Mouse (Mus musculus) left cerebral cortex, postnatal 4 days (tissue): ENCODE results near the gene Armh1. TPM values are rescaled to one million over a fixed set of nuclear protein-coding genes. Genes with fewer than 3 reads are reported as not detected.
"Not testable (repeated sequence)": the region's sequence is repeated elsewhere in the genome, so short reads cannot be mapped to it uniquely, and the experiment has no call there.

Experiments used
- DNase-seq: peaks from one replicate; pipeline ENCODE4 v3.0.0-alpha.2; 2022
- intact Hi-C: fragments of 180-260 bp; cut with DNase I; formaldehyde crosslinking; loops from one replicate; pipeline ENCODE4 v1.15.1; 2025
- total RNA-seq, 2 experiments: library from RNA; stranded (reverse); gene quantifications; 2 replicates each; pipeline ENCODE4 v1.2.3; 2021

Gene Armh1
- total RNA-seq, 2 experiments from 2014 or later: 1.3 to 1.4 TPM

DNA sequence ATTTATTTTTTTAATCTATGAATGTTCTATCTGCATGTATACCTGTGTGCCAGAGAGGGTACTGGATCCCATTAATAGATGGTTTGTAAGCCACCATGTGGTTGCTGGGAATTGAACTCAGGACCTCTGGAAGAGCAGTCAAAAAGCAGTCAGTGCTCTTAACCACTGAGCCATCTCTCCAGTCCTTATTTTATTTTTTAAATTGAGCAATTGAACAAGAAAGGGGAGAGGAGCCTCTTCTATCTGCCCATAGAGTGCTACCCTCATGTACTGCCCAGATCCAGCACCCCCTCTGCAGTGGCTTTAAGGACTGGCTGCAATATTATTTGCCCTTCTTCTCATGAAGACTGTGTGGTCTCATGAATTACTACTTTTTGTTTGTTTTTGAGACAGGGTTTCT lies 26.7 kb downstream of the Armh1 start:
- DNase-seq: no peak
- intact Hi-C loops: no loop called here

DNA sequence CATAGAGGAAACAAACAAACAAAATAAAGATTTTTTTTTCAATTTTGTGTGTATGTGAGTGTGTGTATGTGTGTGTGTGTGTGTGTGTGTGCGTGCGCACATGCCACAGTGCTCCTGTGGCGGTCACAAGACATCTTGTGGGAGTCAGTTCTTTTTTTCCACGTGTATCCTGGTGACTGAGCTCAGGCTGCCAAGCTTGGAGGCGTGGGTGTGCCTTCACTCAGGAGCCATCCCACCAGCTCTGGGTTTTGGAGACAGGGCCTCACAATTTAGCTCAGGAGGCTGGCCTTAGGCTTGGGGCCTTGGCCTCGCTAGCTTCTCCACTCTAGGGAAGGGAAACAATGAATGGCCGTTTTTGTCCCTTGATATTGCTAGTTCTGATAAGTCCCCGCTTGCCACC lies 27.8 kb downstream of the Armh1 start:
- DNase-seq: no peak
- intact Hi-C loops: no loop called here

GRCm38 (mm10) chr4:117223001-117223400 lies 28.9 kb downstream of the Armh1 start:
- intact Hi-C loops: no loop called here
- DNase-seq: no peak

DNA sequence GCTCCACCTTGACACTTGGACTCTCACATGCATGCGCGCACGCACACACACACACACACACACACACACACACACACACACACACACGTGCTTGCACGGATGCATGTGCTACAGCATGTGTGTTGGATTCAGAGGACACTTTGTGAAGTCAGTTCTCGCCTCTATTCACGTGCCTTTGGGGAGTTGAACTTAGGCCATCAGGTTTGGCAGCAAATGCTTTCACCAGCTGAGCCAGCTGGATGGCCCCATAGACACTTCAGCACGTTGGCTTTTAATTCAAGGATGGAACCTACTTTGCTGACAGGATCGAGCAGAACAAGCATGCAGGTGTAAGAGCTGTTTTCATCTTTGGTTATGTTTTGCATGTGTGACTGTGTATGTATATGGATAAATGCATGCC lies 30.1 kb downstream of the Armh1 start:
- DNase-seq: no peak
- intact Hi-C loops: no loop called here

DNA sequence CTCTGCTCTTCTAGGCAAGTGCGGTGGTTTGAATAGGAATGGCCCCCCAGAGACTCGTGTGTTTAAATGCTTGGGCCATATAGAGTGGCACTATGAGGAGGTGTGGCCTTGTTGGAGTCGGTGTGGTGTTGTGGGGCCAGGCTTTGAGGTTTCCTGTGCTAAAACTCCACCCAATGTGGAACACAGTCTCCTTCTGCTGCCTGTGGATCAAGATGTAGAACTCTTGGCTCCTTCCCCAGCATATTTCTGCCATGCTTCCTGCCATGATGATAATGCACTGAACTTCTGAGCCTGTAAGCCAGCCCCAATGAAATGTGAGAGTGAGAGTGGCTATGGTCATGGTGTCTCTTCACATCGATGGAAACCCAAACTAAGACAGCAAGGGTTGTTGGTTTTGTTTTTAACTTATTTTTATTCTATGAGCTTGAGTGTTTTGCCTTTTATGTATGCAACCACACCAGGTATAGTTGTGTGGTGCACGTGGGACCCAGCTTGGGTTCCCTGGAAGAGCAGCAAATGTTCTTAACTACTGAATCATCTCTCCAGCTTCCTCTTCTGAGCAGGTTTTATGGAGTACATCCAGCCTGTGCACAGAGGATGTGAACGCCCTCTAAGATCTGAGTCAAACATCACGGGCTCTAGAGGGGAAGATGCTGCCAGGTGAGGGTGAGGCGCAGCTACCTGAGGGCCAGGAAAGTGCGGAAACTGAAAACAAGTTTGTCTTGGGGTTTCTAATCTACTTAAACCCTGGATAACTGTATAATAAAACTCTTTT lies 31.0 kb downstream of the Armh1 start:
- no peak for DNase-seq
- intact Hi-C loops: no loop called here

- DNase-seq: peak; percentile 55
- intact Hi-C loops: no loop called here
Observed at GRCm38 (mm10) chr4:117218517-117219219, 33.3 kb downstream of the Armh1 start.

- intact Hi-C loops: no loop called here
- DNase-seq: no peak
Observed at GRCm38 (mm10) chr4:117217029-117217428, 34.9 kb downstream of the Armh1 start.

GRCm38 (mm10) chr4:117214250-117214649 lies 37.7 kb downstream of the Armh1 start:
- no peak for DNase-seq
- intact Hi-C loops: no loop called here

- peak; percentile 86 for DNase-seq
- intact Hi-C loops: no loop called here
Observed at GRCm38 (mm10) chr4:117210147-117211074, 41.5 kb downstream of the Armh1 start.

DNA sequence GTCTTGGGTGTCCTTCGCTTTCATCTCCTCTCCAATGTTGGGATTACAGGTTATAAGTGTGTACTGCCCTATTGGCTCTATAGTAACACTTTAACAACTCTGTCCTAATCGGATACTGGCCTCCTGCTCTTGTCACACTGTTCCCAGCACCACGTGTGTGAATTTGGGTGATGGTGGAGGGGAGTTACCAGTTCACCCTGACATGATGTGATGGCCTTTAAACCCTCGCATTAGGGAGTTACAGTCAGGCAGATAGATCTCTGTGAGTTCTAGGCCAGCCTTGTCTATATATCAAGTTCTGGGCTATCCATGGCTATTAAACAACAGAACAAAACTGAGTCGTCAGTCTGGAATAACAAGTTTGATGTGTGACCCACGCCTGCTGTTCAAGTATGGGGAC lies 42.3 kb downstream of the Armh1 start:
- DNase-seq: no peak
- intact Hi-C loops: no loop called here

DNA sequence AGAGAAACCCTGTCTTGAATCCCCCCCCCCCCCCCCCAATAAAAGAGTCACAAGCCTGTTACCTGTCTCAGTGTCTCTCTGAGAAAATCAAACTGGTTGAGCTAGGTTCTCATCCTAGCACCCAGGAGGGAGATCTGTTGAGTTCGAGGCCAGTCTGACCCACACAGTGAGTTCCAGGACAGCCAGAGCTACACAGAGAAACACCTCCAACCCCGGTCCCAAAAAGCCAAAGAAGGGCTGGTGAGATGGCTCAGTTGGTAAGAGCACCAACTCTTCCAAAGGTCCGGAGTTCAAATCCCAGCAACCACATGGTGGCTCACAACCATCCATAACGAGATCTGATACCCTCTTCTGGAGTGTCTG lies 49.0 kb downstream of the Armh1 start:
- intact Hi-C loops: no loop called here
- DNase-seq: no peak

GRCm38 (mm10) chr4:117202046-117202991 lies 49.6 kb downstream of the Armh1 start:
- peak; percentile 37 for DNase-seq
- intact Hi-C loops: no loop called here

DNA sequence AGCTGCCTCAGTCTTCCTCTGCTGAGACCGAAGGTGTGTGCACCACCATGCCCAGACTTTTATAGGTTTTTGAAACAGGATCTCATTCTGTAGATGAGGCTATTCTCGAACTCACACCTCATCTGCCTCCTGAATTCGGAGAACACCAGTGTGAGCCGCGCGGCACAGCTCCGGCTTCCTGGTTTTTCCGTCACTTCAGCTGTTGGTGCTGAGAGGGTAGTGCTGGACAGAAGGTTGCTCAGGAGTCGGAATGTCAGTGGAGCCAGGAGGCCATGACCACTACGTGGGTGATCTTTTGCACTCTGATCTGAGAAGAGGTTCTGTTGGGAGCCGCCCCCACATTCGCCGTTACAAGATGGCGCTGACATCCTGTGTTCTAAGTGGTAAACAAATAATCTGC lies 60.1 kb downstream of the Armh1 start:
- intact Hi-C loops: no loop called here
- no peak for DNase-seq

DNA sequence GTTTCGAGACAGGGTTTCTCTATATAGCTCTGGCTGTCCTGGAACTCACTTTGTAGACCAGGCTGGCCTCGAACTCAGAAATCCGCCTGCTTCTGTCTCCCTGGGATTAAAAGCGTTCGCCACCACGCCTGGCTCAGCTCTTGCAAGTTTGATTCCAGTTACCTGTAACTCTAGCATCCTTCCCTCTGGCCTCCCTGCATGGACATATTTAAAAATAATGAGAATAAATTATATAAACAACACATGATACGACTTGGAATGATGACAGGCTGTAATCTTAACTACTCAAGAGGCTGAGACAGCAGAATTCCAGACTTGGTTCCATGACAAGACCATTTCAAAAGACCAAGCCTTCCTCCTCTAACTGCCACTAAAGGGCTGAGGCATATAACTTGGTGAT lies 61.3 kb downstream of the Armh1 start:
- no peak for DNase-seq
- intact Hi-C loops: no loop called here

DNA sequence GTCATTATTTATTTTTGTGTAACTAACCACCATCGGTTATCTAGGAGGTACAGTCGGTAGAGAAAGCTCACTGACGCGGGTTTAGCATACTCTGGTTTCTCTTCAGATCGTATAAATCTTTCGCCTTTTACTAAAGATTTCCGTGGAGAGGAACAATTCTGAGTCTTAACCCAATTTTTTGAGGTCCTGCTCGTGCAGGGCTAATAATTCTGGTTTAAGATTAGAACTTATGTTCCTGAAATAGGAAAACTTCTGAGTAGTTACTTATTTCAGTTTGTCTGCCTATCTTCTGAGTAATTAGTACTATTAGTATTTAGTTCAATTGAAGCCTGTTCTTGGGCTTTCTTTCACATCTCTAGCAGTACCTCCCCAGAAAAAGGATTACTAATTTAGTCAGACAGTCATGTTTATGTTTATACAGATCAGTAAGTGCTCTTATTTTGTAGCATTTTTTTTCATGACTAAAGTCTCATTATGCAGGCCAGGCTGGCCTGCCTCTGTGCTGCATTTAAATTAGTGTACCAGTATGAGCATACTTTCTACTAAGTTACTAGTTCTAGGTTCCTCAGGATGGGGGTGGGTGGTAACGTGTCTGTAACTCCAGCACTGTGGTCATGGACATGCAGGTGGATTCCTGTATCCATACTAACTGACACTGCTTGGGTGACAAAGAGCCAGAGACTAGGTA lies 61.9 kb downstream of the Armh1 start:
- intact Hi-C loops: no loop called here
- DNase-seq: peak; percentile 21

DNA sequence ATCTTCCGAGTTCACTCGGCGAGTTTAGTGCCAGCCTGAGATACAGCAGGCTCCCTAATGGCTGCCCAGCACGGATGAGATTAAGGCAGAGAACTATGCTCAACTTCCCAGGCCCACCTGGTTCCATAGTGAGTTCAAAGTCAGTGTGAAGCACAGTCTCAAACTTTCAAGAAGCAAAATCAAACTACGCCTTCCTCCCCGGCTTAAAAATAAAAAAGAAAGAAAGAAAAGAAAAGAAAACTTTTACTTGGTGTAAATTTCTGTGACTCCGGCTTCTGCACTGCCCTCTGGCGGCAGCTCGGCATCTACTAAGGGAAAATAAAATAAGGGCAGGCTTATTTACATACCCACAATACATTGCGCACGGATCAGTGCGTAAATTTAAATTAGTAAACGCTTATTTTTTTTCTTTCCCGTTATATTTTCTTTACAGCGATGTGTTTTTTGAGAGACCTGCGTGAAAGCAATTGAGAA lies 62.5 kb downstream of the Armh1 start:
- DNase-seq: peak; percentile 88
- intact Hi-C loops: no loop called here

- intact Hi-C loops: no loop called here
Observed at GRCm38 (mm10) chr4:117188969-117189368, 63.0 kb downstream of the Armh1 start.

DNA sequence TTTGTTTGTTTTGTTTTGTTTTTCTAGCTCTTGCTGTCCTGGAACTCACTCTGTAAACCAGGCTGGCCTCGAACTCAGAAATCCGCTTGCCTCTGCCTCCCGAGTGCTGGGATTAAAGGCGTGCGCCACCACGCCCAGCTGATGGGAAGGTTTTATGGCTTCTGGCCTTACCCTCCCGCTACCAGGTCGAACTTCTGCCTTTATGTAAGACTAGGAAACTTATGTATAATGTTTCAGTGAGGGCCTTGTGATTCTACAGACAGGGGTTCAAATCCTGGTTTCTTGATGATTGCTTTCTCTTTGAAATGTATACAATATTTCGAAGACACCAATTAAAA lies 69.2 kb downstream of the Armh1 start:
- DNase-seq, intact Hi-C loops: not testable (repeated sequence)

More at GRCm38 (mm10) chr4:117188969-117189368, 63.0 kb downstream of the Armh1 start:
- no peak for DNase-seq
